Mouse (Mus musculus): ENCODE results near the gene Tarbp1.

DNA sequence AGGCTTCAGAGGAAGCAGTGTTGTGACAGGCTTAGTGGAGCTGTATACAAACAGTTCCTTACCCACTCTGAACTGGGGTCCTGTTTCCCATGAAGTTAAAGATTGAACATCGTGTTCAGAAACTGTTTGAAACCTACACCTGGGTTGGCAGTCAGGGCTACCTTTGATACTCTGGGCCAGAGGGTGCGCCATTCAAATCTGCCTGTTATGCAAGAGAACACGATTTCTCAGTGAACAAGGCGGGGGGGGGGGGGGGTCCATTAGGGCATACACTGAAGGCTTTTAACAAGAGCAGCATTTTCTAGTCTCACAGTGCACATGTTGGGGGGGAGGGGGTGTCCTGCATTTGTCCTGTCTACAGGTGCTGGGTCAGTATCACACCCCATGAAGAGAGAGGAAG is 50.7 kb downstream of the Tarbp1 start:
- TF ChIP-seq CTCF (IDR thresholded peaks at IDR 0.05; ENCODE audit: borderline replicate concordance, insufficient read depth, low read length) (no peak), POLR2A (IDR thresholded peaks at IDR 0.05; ENCODE audit: low read depth, low read length) (no peak)
